Mouse (Mus musculus) ovary, adult 18-20 months (tissue): ENCODE data around the gene Ccdc182.
A peak's percentile ranks its signal among the peaks of the same experiment; 100 is the strongest.

Experiments
- DNase-seq: peaks from one replicate; pipeline ENCODE4 v3.0.0; 2022; ENCODE audit warnings: low spot score, mixed read lengths

Gene Ccdc182

DNA sequence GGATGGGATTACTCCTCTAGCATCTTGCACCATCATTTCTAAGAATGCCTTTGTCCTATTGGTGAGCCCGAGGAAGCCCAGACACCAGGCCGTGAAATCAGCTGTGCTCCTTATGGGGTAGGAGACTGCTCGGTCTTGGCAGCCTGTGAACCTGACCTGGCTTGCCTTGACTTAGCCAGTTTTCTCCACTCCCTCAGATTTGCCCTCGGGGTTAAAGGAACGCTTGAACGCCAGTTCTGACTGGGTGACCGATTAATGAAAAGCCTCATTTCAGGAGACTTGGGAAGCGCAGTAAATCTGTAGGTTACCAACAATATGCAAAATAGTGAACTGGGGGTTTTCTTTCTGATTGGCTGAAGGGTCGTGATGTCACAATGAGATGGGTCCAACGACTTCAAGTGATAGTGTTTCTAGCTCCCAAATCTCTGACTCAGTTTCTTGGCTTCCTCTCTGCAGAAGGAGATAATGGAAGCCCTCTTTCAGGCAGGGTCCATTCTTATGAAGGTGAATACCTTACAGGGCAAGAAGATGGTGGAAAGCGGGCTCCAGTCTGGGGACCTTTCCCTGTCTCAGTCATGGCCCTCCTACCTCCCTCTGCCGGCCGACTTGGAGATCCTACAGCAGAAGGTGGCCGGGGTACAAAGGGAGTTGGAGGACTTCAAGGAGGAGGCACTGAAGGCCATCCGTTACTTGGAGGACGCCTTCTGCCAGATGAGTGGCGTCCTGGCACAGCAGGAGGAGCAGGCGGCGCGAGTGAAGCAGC is at the start of gene Ccdc182:
Gene Ccdc182 (plus strand): TSS at position 428 of the 763 bp plus-strand sequence.
- DNase-seq: no peak

GRCm38 (mm10) chr11:88245581-88246170 is 48.2 kb upstream of the Ccdc182 start:
- DNase-seq: no peak

DNA sequence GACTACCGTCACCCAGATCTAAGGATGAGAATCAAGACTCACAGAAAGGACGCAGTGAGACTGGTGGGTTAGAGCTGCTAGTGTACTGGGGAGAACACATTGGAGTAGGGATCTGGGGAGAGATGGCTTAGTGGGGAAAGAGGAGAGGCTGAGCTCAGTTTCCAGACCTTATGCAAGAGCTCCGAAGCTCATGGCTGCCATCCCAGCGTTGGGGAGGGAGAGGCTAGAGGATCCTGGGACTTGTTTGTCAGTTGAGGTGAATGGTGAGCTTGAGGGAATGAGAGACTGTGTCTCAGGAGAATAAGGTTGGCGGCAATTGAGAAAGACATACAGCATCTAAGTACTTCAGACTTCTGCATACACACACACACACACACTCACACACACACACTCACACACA is 45.2 kb upstream of the Ccdc182 start:
- DNase-seq: no peak

DNA sequence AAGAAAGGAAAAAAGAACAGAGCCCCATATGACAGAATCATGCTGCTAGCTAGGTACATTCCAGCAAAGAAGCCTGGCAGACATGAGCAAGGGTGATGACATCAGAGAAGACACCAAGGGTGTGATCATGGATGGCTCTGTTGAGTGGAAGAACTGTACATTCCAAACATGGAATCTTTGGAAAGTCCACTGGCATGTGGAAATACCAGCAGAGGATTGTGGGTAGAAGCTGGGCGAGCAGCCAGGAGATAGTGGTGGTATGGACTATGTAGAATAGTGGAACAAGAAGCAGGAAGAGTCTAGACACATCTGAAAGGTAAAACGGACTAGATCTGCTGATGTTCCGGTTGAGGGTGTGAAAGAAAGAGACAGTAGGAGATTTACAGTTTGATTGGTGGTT is 43.3 kb upstream of the Ccdc182 start:
- no peak for DNase-seq

GRCm38 (mm10) chr11:88251295-88251694 is 42.6 kb upstream of the Ccdc182 start:
- no peak for DNase-seq

GRCm38 (mm10) chr11:88251972-88252766 is 41.7 kb upstream of the Ccdc182 start:
- DNase-seq: peak; percentile 61

DNA sequence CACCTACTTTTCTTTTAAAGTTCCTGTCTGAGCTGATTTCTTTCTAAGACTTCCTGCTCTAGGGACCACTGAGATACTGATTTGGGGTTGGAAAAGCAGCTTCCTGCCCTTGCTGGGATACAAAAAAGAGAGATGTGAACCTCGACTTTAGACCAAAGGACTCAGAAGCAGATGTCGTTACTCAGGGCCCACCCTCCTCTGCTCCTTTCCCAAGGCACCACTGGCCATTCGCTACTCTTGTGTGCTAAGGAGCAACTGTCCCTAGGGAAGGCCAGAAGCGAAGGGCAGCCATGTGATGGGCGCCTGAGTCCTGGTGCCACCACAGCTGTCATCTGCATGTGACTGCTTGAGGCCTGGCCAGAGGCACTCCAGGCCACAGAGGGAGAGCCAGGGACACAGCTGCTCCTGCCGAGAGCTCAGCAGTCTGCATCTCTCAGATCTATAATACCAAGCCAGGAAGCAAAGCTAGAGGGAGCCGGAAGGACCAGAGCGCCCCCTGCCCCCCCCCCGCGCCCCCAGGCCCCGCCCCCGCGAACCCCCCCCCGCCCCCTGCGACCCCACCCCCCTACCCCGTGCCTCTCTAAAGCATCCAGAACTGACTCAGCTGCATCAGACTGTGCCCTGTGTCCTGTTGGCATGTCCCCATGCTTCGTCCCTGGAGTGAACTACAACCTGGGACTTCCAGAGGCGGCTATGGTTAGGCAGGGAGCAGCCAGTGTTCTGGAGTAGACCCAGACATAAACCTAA is 40.9 kb upstream of the Ccdc182 start:
- DNase-seq: no peak

DNA sequence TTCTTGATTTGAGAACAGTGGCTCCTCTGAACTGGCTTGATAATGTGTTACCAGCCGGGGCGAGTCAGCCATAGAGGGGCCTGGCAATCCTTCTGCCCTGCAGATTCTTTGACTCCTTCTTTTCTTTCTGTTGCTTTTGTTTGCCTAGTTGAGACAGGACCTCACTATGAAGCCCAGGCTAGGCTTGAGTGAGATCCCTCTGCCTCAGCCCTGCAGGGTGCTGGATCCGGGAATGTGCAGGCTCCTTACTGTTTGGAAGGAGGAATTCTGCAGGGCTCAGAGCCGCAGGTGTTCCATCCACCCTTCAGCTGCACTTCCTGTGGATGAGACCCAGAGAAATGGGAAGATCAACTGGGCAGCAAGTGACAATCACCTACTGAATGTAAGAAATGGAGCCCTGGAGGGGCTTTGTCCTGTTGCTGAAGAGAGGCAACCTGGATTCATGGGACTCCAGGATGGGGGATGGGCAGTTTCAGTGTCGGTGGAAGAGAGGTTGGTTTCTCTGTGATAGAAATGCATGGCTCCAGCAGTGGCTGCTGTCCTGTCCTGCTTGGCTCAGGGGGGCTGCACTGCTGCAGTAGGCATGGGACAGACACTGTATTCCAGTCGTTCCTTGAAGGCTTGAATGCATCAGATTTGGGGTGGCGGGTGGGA is 40.2 kb upstream of the Ccdc182 start:
- no peak for DNase-seq

DNA sequence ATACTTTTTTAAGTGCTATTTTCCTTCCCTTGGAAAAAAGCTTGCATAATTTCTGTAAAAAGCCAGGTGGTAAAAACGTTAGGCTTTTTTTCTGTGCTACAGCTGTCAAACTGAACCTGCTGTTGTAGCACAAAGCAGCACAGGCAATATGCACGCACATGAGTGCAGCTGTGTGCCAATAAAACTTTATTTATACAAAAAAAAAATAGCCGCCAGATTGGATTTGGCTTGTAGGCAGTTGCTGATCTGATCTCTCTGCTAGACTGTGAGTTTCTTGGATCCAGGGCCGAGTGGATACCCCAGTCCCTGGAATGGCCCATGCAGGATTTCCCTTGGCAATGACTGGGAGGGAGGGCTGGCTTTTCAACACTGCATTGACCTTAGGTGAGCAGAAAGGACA is 36.2 kb upstream of the Ccdc182 start:
- no peak for DNase-seq

- DNase-seq: no peak
Observed at GRCm38 (mm10) chr11:88258212-88258611, 35.6 kb upstream of the Ccdc182 start.

DNA sequence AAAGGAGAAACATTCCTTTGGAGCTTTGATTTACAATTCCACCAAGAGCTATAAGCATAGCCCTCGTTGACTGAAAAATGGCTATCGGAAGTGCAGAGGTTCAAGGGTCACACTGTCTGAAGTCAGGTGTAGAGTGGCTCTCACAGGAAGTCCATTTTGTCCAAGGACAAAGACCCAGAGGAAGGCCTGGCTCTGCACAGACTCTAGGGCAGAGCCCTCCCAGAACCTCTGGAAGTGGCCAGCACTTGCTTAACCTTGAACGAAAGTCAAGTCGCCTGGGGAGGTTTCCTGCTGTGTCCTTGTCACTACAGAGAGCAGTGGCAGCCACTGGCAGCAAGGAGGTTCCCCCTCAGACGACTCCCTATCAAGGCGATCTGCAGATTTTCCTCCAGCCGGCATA is 33.4 kb upstream of the Ccdc182 start:
- peak; percentile 24 for DNase-seq

DNA sequence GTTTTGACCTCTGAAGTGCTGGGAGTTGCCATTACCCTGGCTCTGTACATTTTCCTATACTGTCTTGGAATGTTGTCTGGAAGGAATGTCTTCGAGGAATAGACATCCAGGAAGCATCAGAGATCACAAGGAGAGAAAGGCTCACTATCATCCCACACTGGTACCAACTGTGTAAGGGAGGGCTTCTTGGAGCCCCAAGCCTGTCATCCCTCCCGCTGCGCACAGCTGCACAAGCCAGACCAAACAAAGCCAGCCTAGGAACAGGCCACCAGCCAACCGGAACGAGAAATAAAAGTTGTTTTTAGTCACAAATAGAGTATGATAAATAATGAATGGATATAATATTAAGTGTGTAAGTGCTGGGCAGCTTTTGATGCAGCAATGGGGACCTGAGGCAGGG is 29.0 kb upstream of the Ccdc182 start:
- DNase-seq: no peak

DNA sequence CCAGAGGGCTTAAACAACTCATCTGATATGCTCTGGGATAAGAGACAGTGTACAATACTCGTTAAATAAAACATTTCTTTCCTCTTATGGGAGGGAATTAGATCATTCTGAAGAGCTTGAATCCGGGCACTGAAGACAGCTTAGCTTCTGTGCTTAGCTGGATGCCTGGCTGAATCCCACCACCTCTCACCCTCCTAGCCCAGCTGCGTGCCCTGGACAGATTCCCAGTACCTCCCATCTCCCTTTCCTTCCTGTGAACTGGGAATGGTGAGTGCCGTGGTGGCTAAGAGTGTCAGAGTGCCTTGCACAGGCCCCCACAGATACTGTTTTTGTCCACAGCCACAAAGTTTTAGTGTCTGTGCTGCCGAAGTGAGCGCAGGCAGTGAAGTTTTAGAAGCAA is 27.5 kb upstream of the Ccdc182 start:
- no peak for DNase-seq

DNA sequence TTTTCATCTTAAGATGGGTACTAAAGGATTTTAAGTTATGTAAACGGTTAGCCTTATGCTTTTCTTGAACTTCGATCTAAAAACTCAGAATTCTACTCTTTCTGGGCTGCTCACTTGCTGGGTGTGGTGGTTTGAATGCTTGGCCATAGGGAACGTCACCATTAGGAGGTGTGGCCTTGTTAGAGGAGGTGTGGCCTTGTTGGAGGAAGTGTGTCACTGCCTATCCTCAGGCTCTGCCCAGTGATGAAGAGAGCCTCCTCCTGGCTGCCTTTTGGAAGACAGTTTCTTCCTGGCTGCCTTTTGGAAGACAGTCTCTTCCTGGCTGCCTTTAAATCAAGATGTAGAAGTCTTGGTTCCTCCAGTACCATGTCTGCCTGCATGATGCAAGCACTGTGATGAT is 22.0 kb upstream of the Ccdc182 start:
- DNase-seq: no peak

DNA sequence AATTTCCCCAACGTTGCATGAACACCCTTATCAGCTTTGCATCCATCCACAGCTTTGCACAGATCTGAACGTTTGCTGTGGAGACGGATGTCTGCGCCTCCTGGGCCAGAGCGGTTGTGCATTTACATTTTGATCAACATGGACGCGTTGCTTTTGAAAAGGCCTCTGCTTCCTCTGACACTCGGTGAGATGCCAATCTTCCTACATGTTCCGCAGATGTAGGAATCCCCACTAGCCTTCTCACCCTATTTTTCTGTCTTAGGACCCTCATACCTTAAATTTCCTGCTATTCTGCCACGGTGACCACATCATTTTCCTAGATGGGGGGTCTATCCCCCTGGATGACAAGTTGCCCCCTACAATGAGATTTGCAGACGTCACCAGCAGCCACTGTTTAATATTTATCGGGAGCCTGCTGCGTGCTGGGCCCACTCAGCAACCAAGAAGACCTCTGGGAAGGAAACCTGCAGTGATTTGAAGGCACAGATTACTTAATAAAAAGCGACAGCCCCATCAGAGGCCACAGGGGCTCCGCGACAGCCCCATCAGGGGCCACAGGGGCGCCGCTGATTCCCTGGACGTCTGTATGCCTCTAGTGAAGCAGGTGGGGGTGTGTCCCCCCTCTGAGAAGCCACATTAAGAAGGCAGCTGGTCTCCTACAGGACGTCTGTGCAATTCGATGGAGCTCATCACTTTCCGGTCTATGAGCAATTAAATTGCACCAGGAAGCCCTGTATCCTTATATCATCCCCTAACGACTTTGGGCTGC is 19.6 kb upstream of the Ccdc182 start:
- no peak for DNase-seq

- no peak for DNase-seq
Observed at GRCm38 (mm10) chr11:88274901-88275498, 18.9 kb upstream of the Ccdc182 start.

- DNase-seq: no peak
Observed at GRCm38 (mm10) chr11:88275949-88276348, 17.9 kb upstream of the Ccdc182 start.

- no peak for DNase-seq
Observed at GRCm38 (mm10) chr11:88276534-88277308, 17.1 kb upstream of the Ccdc182 start.

DNA sequence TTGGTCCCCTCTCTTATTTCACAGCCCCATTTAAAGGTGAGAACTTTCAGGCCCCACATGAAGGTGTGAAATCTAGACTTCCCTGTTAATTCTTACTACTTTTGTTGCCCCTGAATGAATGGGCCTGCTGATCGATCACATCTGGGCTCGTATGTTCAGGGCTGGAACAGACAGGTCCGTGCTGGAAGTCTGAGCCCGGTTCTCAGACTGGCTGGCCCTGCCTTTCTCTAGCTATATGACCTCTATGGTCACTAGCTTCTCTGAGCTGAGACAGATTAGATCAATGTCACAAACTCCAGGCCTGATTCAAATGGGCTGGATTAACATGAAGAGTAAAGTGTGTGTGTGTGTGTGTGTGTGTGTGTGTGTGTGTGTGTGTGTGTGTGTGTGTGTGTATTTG is 14.9 kb upstream of the Ccdc182 start:
- DNase-seq: no peak

GRCm38 (mm10) chr11:88280426-88280836 is 13.4 kb upstream of the Ccdc182 start:
- DNase-seq: no peak
